Mouse (Mus musculus) brain, embryonic 14.5 days (tissue): ENCODE measurements around the gene Gm17469. TPM values are rescaled to one million over a fixed set of nuclear protein-coding genes. Genes with fewer than 3 reads are reported as not detected.
"Not testable (repeated sequence)": the region's sequence is repeated elsewhere in the genome, so short reads cannot be mapped to it uniquely, and the experiment has no call there.

ENCODE experiments used
- DNase-seq: peaks from one replicate; pipeline ENCODE4 v3.0.0-alpha.2; 2011; ENCODE audit warnings: low read depth
- polyA plus RNA-seq: library from polyadenylated mRNA; depleted of rRNA; stranded (reverse); fragments of >200 nt; gene quantifications from 2 replicates; pipeline ENCODE4 v1.2.3, GENCODE M21; 2012; rRNA removed

Gene Gm17469
- polyA plus RNA-seq, result not detected in 2 replicates

DNA sequence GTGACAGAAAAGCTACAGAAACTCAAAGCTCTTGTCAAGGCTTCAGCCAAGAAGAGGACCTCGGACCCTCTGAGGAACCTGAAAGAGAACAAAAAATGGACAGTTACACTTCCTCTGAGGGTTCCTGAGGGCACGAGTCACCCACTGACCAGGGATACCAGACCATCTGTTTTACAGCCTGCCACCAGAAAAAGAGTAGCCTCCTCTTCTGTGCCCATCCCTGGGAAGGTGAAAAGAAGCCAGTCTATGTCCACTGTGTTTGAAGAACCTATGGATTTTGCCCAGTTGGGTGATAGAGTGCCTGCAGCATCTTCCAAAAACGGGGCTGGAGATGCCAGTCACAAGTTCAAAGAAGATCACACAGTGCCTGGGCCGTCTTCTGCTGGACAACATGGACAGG lies at the start of gene Gm17469:
Gene Gm17469, plus strand, starts transcription at position 301 of the 400 bp plus-strand sequence.
- DNase-seq, result not testable (repeated sequence)

Other genes with a start within 250 kb of the Gm17469 start
- gene Gm17584, start 129.3 kb upstream of the Gm17469 start, polyA plus RNA-seq, result not detected in 2 replicates